Mouse (Mus musculus) C2C12 (cell line): ENCODE results near the gene Hsd11b2.

Experiments
- CTCF ChIP-seq: IDR thresholded peaks from one replicate; pipeline ENCODE4 v1.5.1; 2011; ENCODE audit not compliant: control insufficient read depth, insufficient read depth, insufficient read length
- MAX ChIP-seq: IDR thresholded peaks from one replicate; pipeline ENCODE4 v1.6.1; 2011; ENCODE audit warnings: mild to moderate bottlenecking, control low read depth
- USF1 ChIP-seq: IDR thresholded peaks from one replicate; pipeline ENCODE4 v1.6.1; 2011; ENCODE audit warnings: low read depth, mild to moderate bottlenecking, control low read depth, moderate library complexity

DNA sequence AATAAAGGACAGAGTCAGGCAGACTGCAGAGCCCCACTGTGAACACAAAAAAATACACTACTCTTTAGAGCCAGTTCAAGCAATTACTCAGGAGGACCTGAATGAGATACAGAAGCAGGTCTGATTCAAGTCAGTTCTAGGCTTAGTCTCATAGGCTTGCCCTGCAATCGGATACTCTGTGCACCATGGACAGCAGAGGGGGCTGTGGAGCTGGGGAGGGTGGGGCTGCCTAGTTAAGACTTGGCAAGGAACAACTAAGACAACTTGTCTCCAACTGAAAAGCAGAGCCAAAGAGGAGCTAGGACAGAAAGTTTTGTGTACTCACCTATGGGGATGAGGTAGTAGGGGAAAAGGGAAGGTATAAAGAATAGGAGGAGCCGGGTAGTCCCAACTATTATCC lies 13.2 kb downstream of the Hsd11b2 start:
- TF ChIP-seq CTCF, result peak; percentile 28
- TF ChIP-seq MAX, result no peak
- no peak for TF ChIP-seq USF1
